Mouse (Mus musculus) midbrain, embryonic 10.5 days (tissue): ENCODE measurements around the gene Wdr73. TPM values are rescaled to one million over a fixed set of nuclear protein-coding genes. Genes with fewer than 3 reads are reported as not detected.
"Not testable (repeated sequence)": the region's sequence is repeated elsewhere in the genome, so short reads cannot be mapped to it uniquely, and the experiment has no call there.

Experiments used
- DNase-seq: peaks from one replicate; pipeline ENCODE4 v3.0.0-alpha.2; 2017; ENCODE audit warnings: low spot score
- H3K27ac ChIP-seq: fragments of 300-500 bp; sonication (generic); replicated peaks from 2 replicates; pipeline ENCODE4 v1.5.1; 2016; ENCODE audit warnings: mild to moderate bottlenecking
- H3K27me3 ChIP-seq: fragments of 300-500 bp; sonication (generic); 2 replicates; pipeline ENCODE4 v1.6.1; 2016; ENCODE audit warnings: low read depth, mild to moderate bottlenecking; ENCODE audit not compliant: poor library complexity, severe bottlenecking
- H3K36me3 ChIP-seq: fragments of 300-500 bp; sonication (generic); 2 replicates; pipeline ENCODE4 v1.6.1; 2016; ENCODE audit warnings: mild to moderate bottlenecking, moderate library complexity
- H3K4me1 ChIP-seq: fragments of 300-500 bp; sonication (generic); 2 replicates; pipeline ENCODE4 v1.6.1; 2016
- H3K4me3 ChIP-seq: fragments of 300-500 bp; sonication (generic); 2 replicates; pipeline ENCODE4 v1.5.1; 2016; ENCODE audit warnings: mild to moderate bottlenecking, moderate library complexity
- H3K9me3 ChIP-seq: fragments of 300-500 bp; sonication (generic); replicated peaks from 2 replicates; pipeline ENCODE4 v1.6.1; 2016; ENCODE audit warnings: mild to moderate bottlenecking
- WGBS: fragments of 180-500 bp; shearing (Covaris S2); methylation state at CpG from one replicate; pipeline ENCODE4 v1.1.7; 2016; 5-methylcytosine and 5-hydroxymethylcytosine counted together
- polyA plus RNA-seq: library from polyadenylated mRNA; unstranded; fragments of >200 nt; fragmentation: Nextera tagmentation; extraction: Ambion mirVana; gene quantifications from 2 replicates; pipeline ENCODE4 v1.2.1, GENCODE M21; 2016

Wdr73 gene
- polyA plus RNA-seq, result 48.0 and 50.2 TPM in 2 replicates

DNA sequence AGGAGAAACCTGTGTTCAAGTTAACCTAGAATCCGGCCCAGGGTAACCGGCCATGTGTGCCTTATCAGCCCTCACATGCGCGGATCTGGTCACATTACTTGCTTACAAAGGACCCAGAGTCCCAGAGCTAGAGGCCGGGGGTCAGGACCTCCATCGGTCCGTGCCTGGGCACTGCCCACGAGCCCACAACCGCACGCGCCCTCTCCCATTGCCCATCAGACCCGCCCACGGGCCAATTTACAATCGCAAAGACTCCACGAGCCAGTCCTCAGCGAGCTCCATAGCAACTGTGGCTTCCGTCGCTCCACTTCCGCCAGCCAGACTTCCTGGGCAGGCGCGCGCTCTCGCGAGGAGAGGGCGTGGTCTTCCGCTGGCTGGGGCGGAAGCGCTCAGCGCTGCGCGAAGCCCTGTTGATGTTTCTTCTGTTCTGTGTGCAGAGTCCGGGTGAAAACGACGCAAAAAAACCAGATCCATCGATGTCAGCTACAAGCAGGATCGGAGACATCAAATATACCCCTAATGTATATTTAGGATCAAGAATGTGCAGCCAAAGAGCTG, at the start of gene Wdr73:
Gene Wdr73 (minus strand): TSS at position 326 of the 558 bp plus-strand sequence.
- Histone ChIP-seq H3K27me3 (peaks cover 9% of the 10 kb centered on the region; the same call in 1 of the 2 replicates), H3K9me3 (no peaks in the 10 kb centered on the region), H3K4me1 (peaks cover 37% of the 10 kb centered on the region), H3K27ac (peak within 1 kb of the TSS; percentile 89), H3K4me3 (peak within 1 kb of the TSS; percentile 88), H3K36me3 (peaks cover 46% of the 10 kb centered on the region)
- DNase-seq, result peak; percentile 93
- under 1% methylated on average over 36 of the region's 36 CpGs for WGBS

DNA sequence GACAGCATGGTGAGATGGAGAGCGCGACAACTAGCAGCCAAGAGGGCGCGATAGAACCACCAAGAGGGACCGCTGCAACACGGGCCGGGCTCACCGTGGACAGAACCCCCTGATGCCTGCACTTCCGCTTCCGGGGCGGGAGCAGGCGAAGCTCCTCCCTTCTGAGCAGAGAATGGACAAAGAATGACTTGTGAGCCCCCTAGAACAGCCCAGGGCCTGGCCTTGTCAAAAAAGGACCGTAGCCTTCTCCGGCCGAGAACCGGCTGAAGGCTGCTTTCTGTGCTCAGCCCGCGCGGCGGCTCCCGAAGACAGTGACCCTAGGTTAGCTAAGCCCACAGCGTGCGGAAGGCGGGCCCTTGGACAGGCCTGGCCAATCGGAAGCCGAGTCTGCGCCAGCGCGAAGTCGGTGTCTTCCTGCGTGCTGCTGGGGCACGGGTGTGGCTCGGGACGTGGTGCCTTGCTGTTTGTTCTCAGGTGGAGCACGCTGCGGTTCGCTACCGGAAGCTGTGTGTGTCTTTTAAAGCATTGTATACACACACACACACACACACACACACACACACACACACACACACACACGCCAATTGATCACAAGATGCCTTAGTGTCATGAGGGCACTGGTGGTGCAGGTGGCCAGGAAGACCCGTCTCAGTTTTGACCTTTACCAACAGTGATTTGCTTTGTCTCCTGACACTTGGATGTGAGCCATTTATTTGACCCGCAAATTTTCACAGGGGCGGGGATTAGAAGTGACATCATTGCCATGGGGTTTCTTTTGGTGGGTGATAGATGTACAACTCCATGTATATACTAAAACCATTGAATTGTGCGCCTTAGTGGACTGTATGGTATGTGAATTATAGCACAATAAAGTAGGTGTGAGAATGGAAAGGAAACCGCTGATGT, 46.6 kb upstream of the Wdr73 start, which contains the start of gene Sec11a:
Gene Sec11a (minus strand): TSS at position 336 of the 906 bp plus-strand sequence.
- DNase-seq, result peak; percentile 94
- WGBS, result 2% methylated on average over 44 of the region's 44 CpGs
- H3K36me3 ChIP-seq, result peaks cover 24% of the 10 kb centered on the region
- H3K4me3 ChIP-seq, result peak within 1 kb of the TSS; percentile 94
- peak within 1 kb of the TSS; percentile 97 for H3K27ac ChIP-seq
- peaks cover 25% of the 10 kb centered on the region for H3K4me1 ChIP-seq
- no peaks in the 10 kb centered on the region for H3K9me3 ChIP-seq
- H3K27me3 ChIP-seq, result no peaks in the 10 kb centered on the region

GRCm38 (mm10) chr7:80939808-80940207, 38.7 kb upstream of the Wdr73 start:
- Histone ChIP-seq H3K36me3 (peaks cover 39% of the 10 kb centered on the region), H3K4me1 (no peaks in the 10 kb centered on the region), H3K9me3 (no peaks in the 10 kb centered on the region), H3K27me3 (no peaks in the 10 kb centered on the region), H3K4me3 (no peak overlapping the region), H3K27ac (no peak overlapping the region)
- no peak for DNase-seq
- 92% methylated on average over 4 of the region's 4 CpGs for WGBS

GRCm38 (mm10) chr7:80937304-80937666, 36.2 kb upstream of the Wdr73 start:
- not testable (repeated sequence) for H3K4me3 ChIP-seq, DNase-seq, H3K4me1 ChIP-seq, H3K9me3 ChIP-seq, H3K27me3 ChIP-seq, H3K27ac ChIP-seq
- peaks cover 50% of the 10 kb centered on the region for H3K36me3 ChIP-seq

DNA sequence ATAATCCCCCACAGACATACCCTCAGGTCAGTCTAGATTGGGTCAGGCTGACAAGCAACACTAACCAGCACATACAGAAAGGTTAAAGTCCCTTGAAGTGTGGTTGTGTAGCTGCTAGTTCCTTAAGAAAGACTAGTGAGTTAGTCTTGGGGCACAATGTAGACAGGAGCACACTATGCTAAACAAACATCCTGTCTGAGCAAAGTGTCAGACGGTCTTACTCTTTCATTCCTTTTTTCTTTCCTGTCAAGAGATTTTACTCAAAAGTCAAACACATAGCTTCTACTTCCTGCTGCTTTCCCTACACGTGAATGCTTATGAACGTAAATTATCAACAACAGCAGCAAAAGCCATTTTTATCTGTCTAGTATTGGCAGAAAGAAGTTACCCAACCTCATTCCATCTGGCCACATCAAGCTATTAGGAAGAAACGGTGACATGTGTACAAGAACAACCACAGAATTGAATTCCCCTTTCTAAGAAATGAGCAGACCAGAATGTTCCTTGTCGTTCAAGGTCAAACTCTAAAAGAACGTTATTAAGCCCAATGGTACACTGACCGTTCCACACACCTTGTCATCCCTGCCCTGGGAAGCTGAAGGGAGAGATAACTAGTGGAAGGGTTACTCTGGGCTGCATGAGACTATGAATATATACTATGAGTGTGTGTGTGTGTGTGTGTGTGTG, 35.7 kb upstream of the Wdr73 start:
- DNase-seq, H3K4me1 ChIP-seq, H3K9me3 ChIP-seq, H3K27ac ChIP-seq, H3K4me3 ChIP-seq, H3K27me3 ChIP-seq: not testable (repeated sequence)
- WGBS, result 93% methylated on average over 7 of the region's 7 CpGs
- peaks cover 53% of the 10 kb centered on the region for H3K36me3 ChIP-seq

GRCm38 (mm10) chr7:80935834-80936233, 34.8 kb upstream of the Wdr73 start:
- Histone ChIP-seq H3K27me3 (no peaks in the 10 kb centered on the region), H3K4me1 (no peaks in the 10 kb centered on the region), H3K9me3 (no peaks in the 10 kb centered on the region), H3K4me3 (no peak overlapping the region), H3K36me3 (peaks cover 56% of the 10 kb centered on the region), H3K27ac (no peak overlapping the region)
- WGBS, result 89% methylated on average over 1 of the region's 1 CpGs
- DNase-seq, result no peak

DNA sequence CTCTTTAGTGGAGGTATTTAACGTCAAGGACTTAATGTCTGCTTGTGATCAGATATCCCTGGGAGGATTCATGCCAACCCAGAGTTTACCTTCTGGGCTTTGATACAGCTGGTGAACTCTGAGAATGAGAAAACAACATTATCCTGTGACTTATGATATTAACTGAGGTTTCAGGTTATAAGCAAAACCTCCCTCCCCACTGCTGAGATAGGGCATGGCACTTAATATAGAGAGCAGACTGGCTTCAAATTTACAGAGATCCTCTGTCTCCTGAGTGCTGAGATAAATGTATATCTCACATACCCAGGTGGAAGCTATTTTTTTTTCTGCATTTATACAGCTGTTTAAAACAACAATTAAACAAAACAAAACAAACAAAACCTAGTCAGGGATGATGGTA, 31.7 kb upstream of the Wdr73 start:
- 84% methylated on average over 1 of the region's 1 CpGs for WGBS
- Histone ChIP-seq H3K9me3 (no peaks in the 10 kb centered on the region), H3K27me3 (no peaks in the 10 kb centered on the region), H3K4me1 (no peaks in the 10 kb centered on the region), H3K27ac (no peak overlapping the region), H3K36me3 (peaks cover 65% of the 10 kb centered on the region), H3K4me3 (no peak overlapping the region)
- no peak for DNase-seq

DNA sequence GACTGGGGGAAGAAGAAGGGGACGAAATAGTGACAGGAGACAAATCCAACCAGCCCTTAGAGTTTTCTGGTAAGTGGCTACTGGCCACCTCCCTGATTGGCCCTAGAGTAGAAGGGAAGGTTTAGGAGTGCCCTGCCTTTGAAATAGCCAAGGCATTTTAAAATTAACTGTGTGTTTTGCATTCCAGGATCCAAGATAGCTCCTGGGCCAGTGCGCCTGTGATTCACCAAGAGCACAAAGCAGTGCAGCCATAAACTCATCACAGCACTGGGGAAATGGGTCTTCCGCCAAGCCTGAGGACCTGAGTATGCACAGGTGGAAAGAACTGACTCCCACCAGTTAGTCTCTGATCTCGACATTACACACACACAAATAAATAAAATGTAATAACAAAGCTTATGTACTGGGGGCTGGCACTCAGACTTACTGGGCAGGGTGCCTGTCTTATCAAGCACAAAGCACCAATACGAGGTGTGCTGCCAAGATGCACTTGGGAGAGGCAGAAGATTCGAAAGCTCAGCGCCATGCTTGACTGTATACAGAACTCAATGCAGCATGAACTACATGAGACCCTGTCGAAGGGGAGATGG, 30.6 kb upstream of the Wdr73 start:
- no peak for DNase-seq
- Histone ChIP-seq H3K4me3 (no peak overlapping the region), H3K27ac (no peak overlapping the region), H3K27me3 (no peaks in the 10 kb centered on the region), H3K9me3 (no peaks in the 10 kb centered on the region), H3K4me1 (no peaks in the 10 kb centered on the region), H3K36me3 (peaks cover 75% of the 10 kb centered on the region)
- 91% methylated on average over 8 of the region's 8 CpGs for WGBS

GRCm38 (mm10) chr7:80923165-80923564, 22.1 kb upstream of the Wdr73 start:
- Histone ChIP-seq H3K4me1 (no peaks in the 10 kb centered on the region), H3K9me3 (no peaks in the 10 kb centered on the region), H3K27me3 (no peaks in the 10 kb centered on the region), H3K4me3 (no peak overlapping the region), H3K36me3 (peaks cover 93% of the 10 kb centered on the region), H3K27ac (no peak overlapping the region)
- 91% methylated on average over 2 of the region's 2 CpGs for WGBS
- no peak for DNase-seq

DNA sequence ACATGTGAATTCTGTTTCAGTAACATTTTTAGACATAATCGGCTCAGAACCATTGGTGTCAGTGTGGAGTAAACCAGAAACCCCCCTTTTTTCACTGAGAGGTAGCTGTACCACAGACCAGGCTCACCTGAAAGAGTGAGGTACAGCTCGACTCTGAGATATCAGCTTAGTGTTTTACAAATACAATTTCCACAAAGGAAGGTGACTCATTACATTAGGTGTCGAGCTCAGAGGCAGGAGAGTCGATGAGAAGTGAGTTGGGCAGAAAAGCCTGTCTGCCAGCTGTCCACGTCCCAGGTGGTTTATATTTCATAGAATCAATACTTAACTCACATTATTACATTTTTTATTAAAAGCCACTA, 18.6 kb upstream of the Wdr73 start:
- Histone ChIP-seq H3K4me3 (no peak overlapping the region), H3K27me3 (no peaks in the 10 kb centered on the region), H3K9me3 (no peaks in the 10 kb centered on the region), H3K4me1 (no peaks in the 10 kb centered on the region), H3K36me3 (peaks cover 95% of the 10 kb centered on the region), H3K27ac (no peak overlapping the region)
- 91% methylated on average over 5 of the region's 5 CpGs for WGBS
- DNase-seq, result no peak

GRCm38 (mm10) chr7:80918982-80919646, 18.0 kb upstream of the Wdr73 start:
- H3K36me3 ChIP-seq, result peaks cover 95% of the 10 kb centered on the region
- H3K9me3 ChIP-seq, result no peaks in the 10 kb centered on the region
- DNase-seq, result no peak
- 92% methylated on average over 8 of the region's 8 CpGs for WGBS
- no peaks in the 10 kb centered on the region for H3K27me3 ChIP-seq
- H3K27ac ChIP-seq, result no peak overlapping the region
- H3K4me3 ChIP-seq, result no peak overlapping the region
- H3K4me1 ChIP-seq, result no peaks in the 10 kb centered on the region

GRCm38 (mm10) chr7:80917916-80918465, 16.9 kb upstream of the Wdr73 start:
- H3K4me3 ChIP-seq, result no peak overlapping the region
- no peak for DNase-seq
- H3K27ac ChIP-seq, result no peak overlapping the region
- WGBS, result 90% methylated on average over 4 of the region's 4 CpGs
- H3K9me3 ChIP-seq, result no peaks in the 10 kb centered on the region
- H3K36me3 ChIP-seq, result peaks cover 98% of the 10 kb centered on the region
- no peaks in the 10 kb centered on the region for H3K27me3 ChIP-seq
- no peaks in the 10 kb centered on the region for H3K4me1 ChIP-seq
